Mouse (Mus musculus) cerebral cortex, adult 2 months (tissue): Measurements from ENCODE around the gene Cdh4.

Experiments used
- WGBS: fragments of 180-500 bp; shearing (Covaris S2); methylation state at CpG from one replicate; pipeline ENCODE4 v1.1.7; 2018; 5-methylcytosine and 5-hydroxymethylcytosine counted together

The Cdh4 gene

GRCm38 (mm10) chr2:179537800-179538450, 95.7 kb downstream of the Cdh4 start:
- 65% methylated on average over 3 of the region's 3 CpGs for WGBS

GRCm38 (mm10) chr2:179538535-179538934, 96.3 kb downstream of the Cdh4 start:
- 73% methylated on average over 4 of the region's 4 CpGs for WGBS

- WGBS, result 68% methylated on average over 9 of the region's 9 CpGs
Observed at GRCm38 (mm10) chr2:179539532-179540245, 97.5 kb downstream of the Cdh4 start.

- WGBS, result 99% methylated on average over 4 of the region's 4 CpGs
Observed at GRCm38 (mm10) chr2:179541096-179541495, 98.9 kb downstream of the Cdh4 start.

- 86% methylated on average over 5 of the region's 5 CpGs for WGBS
Observed at GRCm38 (mm10) chr2:179547627-179548026, 105.4 kb downstream of the Cdh4 start.

DNA sequence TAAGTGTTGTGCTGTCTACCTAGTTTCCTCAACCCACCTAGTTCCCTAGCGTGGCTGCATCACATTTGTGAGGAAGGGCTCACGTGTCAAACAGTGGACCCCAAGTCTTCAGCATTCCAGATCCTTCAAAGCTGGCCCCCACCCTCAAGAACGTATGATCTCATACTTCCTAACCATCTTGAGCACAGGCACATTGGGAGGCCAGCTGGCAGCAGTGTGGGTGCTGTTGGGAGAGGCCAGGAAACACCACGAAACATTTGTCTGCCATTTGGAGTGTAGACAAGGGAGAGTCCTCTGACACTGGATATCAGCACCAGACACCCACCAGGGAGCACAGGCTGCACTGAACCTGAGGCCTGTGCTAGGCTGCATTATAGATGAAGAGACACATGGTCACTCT, 113.7 kb downstream of the Cdh4 start:
- 58% methylated on average over 4 of the region's 4 CpGs for WGBS

DNA sequence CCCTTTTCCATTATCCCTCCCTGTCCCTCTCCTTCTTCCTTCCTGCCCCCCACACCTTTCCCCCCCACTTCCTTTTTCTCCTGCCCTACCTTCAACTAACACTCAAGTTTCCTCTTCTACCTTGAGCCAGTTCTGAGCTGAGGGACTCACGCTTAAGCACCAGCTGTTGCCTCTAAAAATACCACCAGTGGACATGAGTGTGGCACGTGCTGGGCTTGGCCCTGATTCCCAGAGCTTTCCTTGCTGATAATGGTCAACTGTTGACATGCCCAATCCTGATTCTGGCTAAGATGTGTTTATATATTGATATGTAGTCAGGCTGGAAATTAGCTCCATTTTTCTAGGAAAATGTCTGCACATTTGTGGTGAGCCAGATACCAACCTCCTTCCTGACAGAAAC, 120.1 kb downstream of the Cdh4 start:
- WGBS, result 59% methylated on average over 2 of the region's 2 CpGs

GRCm38 (mm10) chr2:179565611-179566010, 123.4 kb downstream of the Cdh4 start:
- 50% methylated on average over 12 of the region's 12 CpGs for WGBS

DNA sequence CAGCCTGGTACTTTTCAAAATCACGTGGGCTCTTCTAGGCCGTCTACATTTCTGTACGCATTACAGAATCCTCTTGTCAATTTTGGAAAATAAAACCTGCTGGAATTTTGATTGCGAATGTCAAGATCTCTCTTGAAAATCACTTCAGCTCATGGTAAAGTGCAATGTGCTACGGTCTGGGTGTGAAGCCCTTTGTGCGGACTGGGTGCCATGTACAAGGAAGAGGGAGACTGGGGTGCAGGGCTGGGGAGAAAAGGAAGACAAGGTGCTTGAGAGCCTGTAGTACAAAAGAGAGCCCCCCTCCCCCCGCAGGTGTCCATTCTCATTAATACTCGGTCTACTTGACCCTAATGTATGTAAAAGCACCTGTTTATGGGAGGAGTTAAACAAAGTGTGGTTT, 125.7 kb downstream of the Cdh4 start:
- 94% methylated on average over 8 of the region's 8 CpGs for WGBS

- 80% methylated on average over 10 of the region's 10 CpGs for WGBS
Observed at GRCm38 (mm10) chr2:179569171-179569570, 126.9 kb downstream of the Cdh4 start.

- WGBS, result 59% methylated on average over 6 of the region's 6 CpGs
Observed at GRCm38 (mm10) chr2:179571175-179571769, 129.0 kb downstream of the Cdh4 start.

DNA sequence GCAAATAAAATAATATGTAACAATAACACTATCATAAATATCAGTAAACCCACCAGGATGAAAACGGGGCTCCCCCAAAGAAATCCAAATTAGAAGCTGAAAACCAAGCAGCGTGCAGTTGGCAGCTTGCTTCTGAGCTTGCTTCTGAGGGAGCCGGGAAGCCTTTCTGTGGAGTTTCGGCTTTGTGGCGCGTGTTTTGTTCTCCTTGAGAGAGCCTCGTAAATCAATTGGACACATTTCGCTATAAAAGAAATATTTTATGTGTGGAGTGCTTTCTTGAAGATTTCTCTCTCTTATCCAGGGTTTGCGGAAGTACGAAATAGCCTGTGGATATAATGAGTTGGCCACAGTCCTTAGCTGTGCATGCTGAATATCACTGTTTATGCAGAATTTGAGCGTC, 131.1 kb downstream of the Cdh4 start:
- WGBS, result 71% methylated on average over 11 of the region's 11 CpGs

GRCm38 (mm10) chr2:179573786-179574185, 131.6 kb downstream of the Cdh4 start:
- WGBS, result 70% methylated on average over 6 of the region's 6 CpGs

- WGBS, result 88% methylated on average over 7 of the region's 7 CpGs
Observed at GRCm38 (mm10) chr2:179575585-179575984, 133.4 kb downstream of the Cdh4 start.

- WGBS, result 80% methylated on average over 1 of the region's 1 CpGs
Observed at GRCm38 (mm10) chr2:179576221-179576620, 134.0 kb downstream of the Cdh4 start.

GRCm38 (mm10) chr2:179578329-179578728, 136.1 kb downstream of the Cdh4 start:
- WGBS, result 94% methylated on average over 3 of the region's 3 CpGs

GRCm38 (mm10) chr2:179578842-179579241, 136.6 kb downstream of the Cdh4 start:
- WGBS, result 73% methylated on average over 11 of the region's 11 CpGs

DNA sequence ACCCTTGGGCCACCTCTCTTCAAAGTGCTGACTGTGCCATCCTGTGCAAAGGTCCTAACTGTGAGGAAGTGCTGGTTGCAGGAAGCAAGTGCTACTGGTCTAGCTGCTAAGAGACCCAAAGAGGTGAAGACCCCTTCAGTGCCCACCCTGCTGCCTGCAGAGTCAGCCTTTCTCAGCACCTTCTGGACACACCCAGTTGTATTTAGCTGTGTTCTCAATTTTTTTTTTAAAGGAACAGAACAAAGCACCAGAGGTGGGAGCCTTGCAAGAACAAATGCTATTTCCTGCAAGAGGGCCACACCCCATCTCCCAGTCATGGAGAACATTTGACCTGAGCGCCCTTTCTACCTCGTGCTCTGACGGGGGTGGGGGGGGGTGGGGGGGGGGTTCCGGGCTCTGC, 138.2 kb downstream of the Cdh4 start:
- 72% methylated on average over 4 of the region's 4 CpGs for WGBS

DNA sequence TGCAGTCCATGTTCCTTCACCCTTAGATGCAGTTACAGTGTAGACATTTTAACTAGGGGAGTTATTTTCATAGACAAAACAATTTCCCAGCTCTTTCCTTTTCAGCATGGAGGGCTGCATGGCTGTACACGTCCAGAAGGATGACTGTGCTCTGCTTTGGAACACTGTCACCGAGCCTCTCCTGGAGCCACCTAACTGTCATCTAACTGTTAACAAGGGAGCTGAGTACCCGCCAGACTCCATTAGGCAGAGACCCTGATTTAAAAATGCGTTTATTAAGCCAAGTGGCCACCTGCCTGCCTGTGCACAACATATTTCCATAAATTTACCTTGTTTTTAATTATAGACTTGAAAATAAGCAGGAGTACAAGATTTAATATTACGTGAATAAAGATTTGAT, 138.8 kb downstream of the Cdh4 start:
- WGBS, result 79% methylated on average over 5 of the region's 5 CpGs

- WGBS, result 68% methylated on average over 16 of the region's 16 CpGs
Observed at GRCm38 (mm10) chr2:179582966-179583365, 140.7 kb downstream of the Cdh4 start.

DNA sequence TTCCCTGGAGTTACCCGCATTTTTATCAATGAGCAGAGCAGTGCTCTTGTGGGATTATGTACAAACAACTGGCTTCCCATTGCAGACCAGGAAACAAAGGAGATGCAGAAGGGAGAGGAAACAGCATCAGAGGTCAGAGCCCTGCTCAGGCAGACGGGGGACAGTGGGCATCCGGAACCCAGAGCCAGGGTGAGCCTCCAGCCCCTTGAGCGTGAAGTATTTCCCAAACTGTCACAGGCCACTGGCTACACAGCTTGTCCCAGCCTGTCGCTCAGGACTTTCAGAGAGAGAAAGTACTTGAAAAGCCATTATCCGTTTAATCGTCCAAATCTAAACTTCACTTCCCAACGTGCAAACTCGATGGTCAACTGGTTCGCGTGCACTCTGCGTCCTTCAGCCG, 142.4 kb downstream of the Cdh4 start:
- 82% methylated on average over 13 of the region's 13 CpGs for WGBS

DNA sequence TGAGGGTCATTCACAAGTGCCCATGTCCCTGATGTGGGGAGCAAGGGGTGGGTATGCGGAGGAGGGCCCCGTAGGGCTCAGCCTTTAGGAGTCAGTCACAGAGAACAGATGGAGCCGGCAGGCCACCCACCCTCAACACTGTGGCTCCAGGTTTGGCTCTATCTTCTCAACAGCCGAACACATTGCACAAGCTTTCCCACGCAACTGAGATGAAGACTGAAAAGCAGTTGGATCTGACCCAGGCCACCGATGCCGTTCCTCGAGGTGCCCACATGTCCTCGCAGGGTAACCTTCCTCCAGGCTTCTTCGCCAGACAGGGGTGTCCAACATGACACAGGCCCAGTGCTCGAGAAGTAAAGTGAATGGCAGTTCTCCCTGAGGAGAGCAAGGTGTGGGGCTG, 144.2 kb downstream of the Cdh4 start:
- WGBS, result 49% methylated on average over 11 of the region's 11 CpGs

- 52% methylated on average over 2 of the region's 2 CpGs for WGBS
Observed at GRCm38 (mm10) chr2:179587069-179587468, 144.8 kb downstream of the Cdh4 start.
